In the genomic region with DNA sequence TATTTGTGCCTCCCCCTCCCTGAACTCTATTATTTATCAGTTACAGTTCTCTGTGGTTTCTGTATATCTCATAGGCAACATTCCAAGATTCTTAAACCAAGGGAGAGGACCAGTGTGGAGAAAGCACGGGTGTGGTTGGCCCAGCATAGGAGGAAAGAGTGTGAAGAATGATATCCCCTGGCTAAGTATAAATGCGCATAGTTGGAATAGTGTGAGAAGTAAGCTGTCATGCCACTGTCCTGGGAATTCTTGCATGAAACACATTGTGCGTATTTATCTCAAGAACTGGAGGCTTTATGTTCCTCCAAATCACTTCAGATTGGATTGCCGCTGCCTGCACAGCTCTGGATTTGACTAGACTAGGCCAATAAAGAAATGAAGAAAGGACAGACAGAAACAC, we compare ENCODE assay signal across 27 mouse cellular contexts.
DNase-seq lines count a peak whose midpoint lies in the region; ATAC-seq and TF ChIP-seq lines count a peak whose summit lies in the region.
"Had no signal": no experiment of that assay in that cellular context is flagged by ENCODE, and none has a peak within 500 bp of the region (broad histone marks: within the 10 kb centered on the region; RNA-seq: fewer than 3 reads in every experiment).

No protein-coding gene starts in this region.

- TF ChIP-seq EP300 in heart, postnatal 0 days (IDR thresholded peaks at IDR 0.05; ENCODE audit: low read depth): no peak

- no peaks in the 10 kb centered on the region for H3K27me3 ChIP-seq in embryonic facial prominence, embryonic 14.5 days (replicated peaks; ENCODE audit: control insufficient read depth, insufficient read depth, low read length)
- H3K27me3 ChIP-seq in embryonic facial prominence, embryonic 10.5 days (replicated peaks; ENCODE audit: low read depth, poor library complexity, severe bottlenecking): no peaks in the 10 kb centered on the region
- no peaks in the 10 kb centered on the region for H3K27me3 ChIP-seq in heart, embryonic 14.5 days (ENCODE audit: control insufficient read depth, insufficient read depth, low read length)
- no peaks in the 10 kb centered on the region for H3K27me3 ChIP-seq in lung, embryonic 16.5 days (ENCODE audit: control insufficient read depth, insufficient read depth, low read depth, low read length)
- no peaks in the 10 kb centered on the region for H3K27me3 ChIP-seq in heart, postnatal 0 days (ENCODE audit: control insufficient read depth, insufficient read depth, low read length)
- H3K27me3 ChIP-seq: embryonic facial prominence, embryonic 13.5 days; forebrain, embryonic 13.5 days; liver, embryonic 13.5 days; midbrain, embryonic 13.5 days had no signal

- 75% methylated on average over 4 of the region's 4 CpGs for WGBS in embryonic facial prominence, embryonic 14.5 days
- 91% methylated on average over 4 of the region's 4 CpGs for WGBS in embryonic facial prominence, embryonic 10.5 days
- WGBS in heart, embryonic 14.5 days: 38% methylated on average over 4 of the region's 4 CpGs
- WGBS in lung, embryonic 16.5 days: 47% methylated on average over 4 of the region's 4 CpGs
- WGBS in heart, postnatal 0 days: 30% methylated on average over 4 of the region's 4 CpGs

- DNase-seq in embryonic facial prominence, embryonic 14.5 days (ENCODE audit: low spot score): peak; percentile 23
- DNase-seq in embryonic facial prominence, embryonic 10.5 days (ENCODE audit: low spot score): no peak
- DNase-seq in heart, postnatal 4 days: no peak
- DNase-seq in lung, postnatal 14 days: no peak
- DNase-seq in heart, postnatal 0 days (ENCODE audit: low spot score): no peak
- DNase-seq: adrenal gland, postnatal 14 days; cerebellum, adult 11-12 months; cerebellum, adult 9-11 months; embryo, embryonic 11 days; gastrocnemius, postnatal 10 days; kidney, adult 9 months; kidney, postnatal 10 days; layer of hippocampus, postnatal 36 days; left cerebral cortex, postnatal 4 days; liver, embryonic 13.5 days; lung, postnatal 10 days; thymus, postnatal 4 days had no signal

- H3K9me3 ChIP-seq in embryonic facial prominence, embryonic 14.5 days (ENCODE audit: control insufficient read depth, low read length): no peaks in the 10 kb centered on the region
- no peaks in the 10 kb centered on the region for H3K9me3 ChIP-seq in embryonic facial prominence, embryonic 10.5 days
- H3K9me3 ChIP-seq in heart, embryonic 14.5 days (ENCODE audit: control insufficient read depth, low read length): no peaks in the 10 kb centered on the region
- H3K9me3 ChIP-seq in lung, embryonic 16.5 days (ENCODE audit: control insufficient read depth, low read length): no peaks in the 10 kb centered on the region; the same call in 1 of the 2 replicates
- H3K9me3 ChIP-seq in heart, postnatal 0 days (replicated peaks; ENCODE audit: control insufficient read depth, low read length): no peaks in the 10 kb centered on the region
- H3K9me3 ChIP-seq: embryonic facial prominence, embryonic 13.5 days; forebrain, embryonic 13.5 days; G1E; liver, embryonic 13.5 days; midbrain, embryonic 13.5 days had no signal

- H3K36me3 ChIP-seq in embryonic facial prominence, embryonic 14.5 days (ENCODE audit: control insufficient read depth, insufficient read depth, low read length): no peaks in the 10 kb centered on the region
- H3K36me3 ChIP-seq in embryonic facial prominence, embryonic 10.5 days (replicated peaks): no peaks in the 10 kb centered on the region
- no peaks in the 10 kb centered on the region for H3K36me3 ChIP-seq in heart, embryonic 14.5 days (ENCODE audit: control insufficient read depth, insufficient read depth, low read length)
- no peaks in the 10 kb centered on the region for H3K36me3 ChIP-seq in lung, embryonic 16.5 days (ENCODE audit: control insufficient read depth, insufficient read depth, low read length)
- H3K36me3 ChIP-seq in heart, postnatal 0 days (replicated peaks; ENCODE audit: control insufficient read depth, insufficient read depth, low read length): no peaks in the 10 kb centered on the region
- H3K36me3 ChIP-seq: embryonic facial prominence, embryonic 13.5 days; G1E; liver, embryonic 13.5 days; midbrain, embryonic 13.5 days had no signal

- ATAC-seq in embryonic facial prominence, embryonic 14.5 days (ENCODE audit: low read depth): no peak
- no peak for ATAC-seq in heart, embryonic 14.5 days (ENCODE audit: insufficient number of reproducible peaks, insufficient read depth, low FRiP score, low read depth)
- peak; percentile 96 for ATAC-seq in lung, embryonic 16.5 days (ENCODE audit: low read depth)
- peak; percentile 83; the same call in 1 of the 2 replicates for ATAC-seq in heart, postnatal 0 days (ENCODE audit: insufficient read depth, low read depth)
- no peak for ATAC-seq in megakaryocyte progenitor cell, adult 5-6 weeks (replicated peaks; ENCODE audit: poor library complexity)
- ATAC-seq: forebrain, embryonic 13.5 days; intestine, postnatal 0 days; midbrain, embryonic 13.5 days; Patski had no signal

- no peaks in the 10 kb centered on the region for H3K4me1 ChIP-seq in embryonic facial prominence, embryonic 14.5 days (ENCODE audit: control insufficient read depth, insufficient read depth, low read length)
- no peaks in the 10 kb centered on the region for H3K4me1 ChIP-seq in embryonic facial prominence, embryonic 10.5 days
- H3K4me1 ChIP-seq in heart, embryonic 14.5 days (ENCODE audit: control insufficient read depth in 2 of 2, insufficient read depth in 2 of 2, low read length in 2 of 2): peaks cover 2 to 11% of the 10 kb centered on the region in 2 experiments; a peak in 1 of 4 replicates
- 0 out of 2 replicates have a peak, but pooled peaks cover 4% of the 10 kb centered on the region for H3K4me1 ChIP-seq in lung, embryonic 16.5 days (replicated peaks; ENCODE audit: control insufficient read depth, insufficient read depth, low read length)
- peaks cover 16% of the 10 kb centered on the region; the same call in 1 of the 2 replicates for H3K4me1 ChIP-seq in heart, postnatal 0 days (ENCODE audit: control insufficient read depth, insufficient read depth)
- H3K4me1 ChIP-seq: embryonic facial prominence, embryonic 13.5 days; forebrain, embryonic 13.5 days; liver, embryonic 13.5 days; midbrain, embryonic 13.5 days had no signal

- no peak overlapping the region for H3K9ac ChIP-seq in embryonic facial prominence, embryonic 14.5 days (ENCODE audit: low read depth, low read length)
- H3K9ac ChIP-seq in heart, embryonic 14.5 days (ENCODE audit: low read length): no peak overlapping the region
- no peak overlapping the region for H3K9ac ChIP-seq in lung, embryonic 16.5 days (ENCODE audit: low read length)
- H3K9ac ChIP-seq in heart, postnatal 0 days (replicated peaks; ENCODE audit: low read depth, low read length): no peak overlapping the region
- H3K9ac ChIP-seq: embryonic facial prominence, embryonic 13.5 days; forebrain, embryonic 13.5 days; hindbrain, embryonic 14.5 days; liver, embryonic 13.5 days; midbrain, embryonic 13.5 days had no signal

- no peak overlapping the region for H3K4me2 ChIP-seq in embryonic facial prominence, embryonic 14.5 days (ENCODE audit: low read depth, low read length)
- H3K4me2 ChIP-seq in heart, embryonic 14.5 days (ENCODE audit: low read length): no peak overlapping the region
- no peak overlapping the region for H3K4me2 ChIP-seq in lung, embryonic 16.5 days (ENCODE audit: low read depth, low read length)
- H3K4me2 ChIP-seq in heart, postnatal 0 days (ENCODE audit: low read depth, low read length): no peak overlapping the region
- H3K4me2 ChIP-seq: embryonic facial prominence, embryonic 13.5 days; forebrain, embryonic 13.5 days; hindbrain, embryonic 14.5 days; liver, embryonic 13.5 days; midbrain, embryonic 13.5 days had no signal

- no peak overlapping the region for H3K27ac ChIP-seq in embryonic facial prominence, embryonic 14.5 days (replicated peaks; ENCODE audit: low read depth, low read length)
- no peak overlapping the region for H3K27ac ChIP-seq in embryonic facial prominence, embryonic 10.5 days (replicated peaks)
- H3K27ac ChIP-seq in heart, embryonic 14.5 days (replicated peaks in 1 of 2; ENCODE audit: control insufficient read depth in 1 of 2, insufficient read depth in 1 of 2, low read depth in 2 of 2, low read length in 2 of 2): peak overlapping the region; percentile 20 to 49; a peak in 3 of 4 replicates
- H3K27ac ChIP-seq in lung, embryonic 16.5 days (ENCODE audit: low read length): peak overlapping the region; percentile 55
- H3K27ac ChIP-seq in heart, postnatal 0 days (ENCODE audit: low read depth): peak overlapping the region; percentile 66
- H3K27ac ChIP-seq: embryonic facial prominence, embryonic 13.5 days; forebrain, embryonic 13.5 days; hindbrain, embryonic 14.5 days; liver, embryonic 13.5 days; midbrain, embryonic 13.5 days had no signal

- H3K4me3 ChIP-seq in embryonic facial prominence, embryonic 14.5 days (ENCODE audit: low read depth, low read length): no peak overlapping the region
- H3K4me3 ChIP-seq in embryonic facial prominence, embryonic 10.5 days: no peak overlapping the region
- no peak overlapping the region for H3K4me3 ChIP-seq in heart, embryonic 14.5 days (ENCODE audit: control insufficient read depth in 1 of 2, insufficient read depth in 1 of 2, low read depth in 1 of 2, low read length in 2 of 2)
- no peak overlapping the region for H3K4me3 ChIP-seq in lung, embryonic 16.5 days (ENCODE audit: low read length)
- H3K4me3 ChIP-seq in heart, postnatal 0 days (ENCODE audit: low read depth, low read length): no peak overlapping the region
- H3K4me3 ChIP-seq: embryonic facial prominence, embryonic 13.5 days; forebrain, embryonic 13.5 days; liver, embryonic 13.5 days; midbrain, embryonic 13.5 days had no signal

- no peak for TF ChIP-seq CTCF in heart, postnatal 0 days (IDR thresholded peaks at IDR 0.05; ENCODE audit: low read depth)

Comparison
In these comparisons a context has a peak if more than half of its experiments do, and no peak if none do; other contexts are left out.
1. ATAC-seq: peak in lung, embryonic 16.5 days (single experiment) and heart, postnatal 0 days (single experiment); none in embryonic facial prominence, embryonic 14.5 days (single experiment), heart, embryonic 14.5 days (single experiment) and megakaryocyte progenitor cell, adult 5-6 weeks (single experiment).
2. H3K27ac ChIP-seq: peak in heart, embryonic 14.5 days (2 of 2), lung, embryonic 16.5 days (single experiment) and heart, postnatal 0 days (single experiment); none in embryonic facial prominence, embryonic 14.5 days (single experiment) and embryonic facial prominence, embryonic 10.5 days (single experiment).